Mouse (Mus musculus): ENCODE results near the gene Cryz. TPM values are rescaled to one million over a fixed set of nuclear protein-coding genes. Genes with fewer than 3 reads are reported as not detected.

Cryz gene
- polyA plus RNA-seq, 1 experiment: 0.47 TPM

- TF ChIP-seq CTCF (IDR thresholded peaks at IDR 0.05; ENCODE audit: extremely low read depth, insufficient read length, insufficient replicate concordance, low read depth, low read length): no peak
- TF ChIP-seq POLR2A (IDR thresholded peaks at IDR 0.05; ENCODE audit: low read depth, low read length): no peak
- no peak overlapping the region for H3K4me3 ChIP-seq (ENCODE audit: low read depth, low read length)
- H3K36me3 ChIP-seq (ENCODE audit: control insufficient read depth, insufficient read depth, low read length): no peaks in the 10 kb centered on the region
- H3K4me1 ChIP-seq (ENCODE audit: control insufficient read depth, insufficient read depth, insufficient read length, low read length): no peaks in the 10 kb centered on the region
- no peak overlapping the region for H3K27ac ChIP-seq (ENCODE audit: insufficient read depth, low read depth, low read length)
- H3K27me3 ChIP-seq (ENCODE audit: control insufficient read depth, insufficient read depth, low read length): no peaks in the 10 kb centered on the region
- 44% methylated on average over 6 of the region's 6 CpGs for WGBS
Measured at GRCm38 (mm10) chr3:154654284-154654683, 57.8 kb downstream of the Cryz start.

- H3K4me1 ChIP-seq (ENCODE audit: control insufficient read depth, insufficient read depth, insufficient read length, low read length): no peaks in the 10 kb centered on the region
- no peak for TF ChIP-seq POLR2A (IDR thresholded peaks at IDR 0.05; ENCODE audit: low read depth, low read length)
- no peak for TF ChIP-seq CTCF (IDR thresholded peaks at IDR 0.05; ENCODE audit: extremely low read depth, insufficient read length, insufficient replicate concordance, low read depth, low read length)
- WGBS: 73% methylated on average over 12 of the region's 12 CpGs
- no peaks in the 10 kb centered on the region for H3K36me3 ChIP-seq (ENCODE audit: control insufficient read depth, insufficient read depth, low read length)
- H3K27ac ChIP-seq (ENCODE audit: insufficient read depth, low read depth, low read length): no peak overlapping the region
- no peak overlapping the region for H3K4me3 ChIP-seq (ENCODE audit: low read depth, low read length)
- no peaks in the 10 kb centered on the region for H3K27me3 ChIP-seq (ENCODE audit: control insufficient read depth, insufficient read depth, low read length)
Measured at GRCm38 (mm10) chr3:154654901-154655300, 58.4 kb downstream of the Cryz start.

- Histone ChIP-seq H3K4me1 (ENCODE audit: control insufficient read depth, insufficient read depth, insufficient read length, low read length) (no peaks in the 10 kb centered on the region), H3K36me3 (ENCODE audit: control insufficient read depth, insufficient read depth, low read length) (no peaks in the 10 kb centered on the region), H3K4me3 (ENCODE audit: low read depth, low read length) (no peak overlapping the region), H3K27ac (ENCODE audit: insufficient read depth, low read depth, low read length) (no peak overlapping the region), H3K27me3 (ENCODE audit: control insufficient read depth, insufficient read depth, low read length) (no peaks in the 10 kb centered on the region)
- WGBS: 86% methylated on average over 5 of the region's 5 CpGs
- TF ChIP-seq CTCF (IDR thresholded peaks at IDR 0.05; ENCODE audit: extremely low read depth, insufficient read length, insufficient replicate concordance, low read depth, low read length) (no peak), POLR2A (IDR thresholded peaks at IDR 0.05; ENCODE audit: low read depth, low read length) (no peak)
Measured at GRCm38 (mm10) chr3:154655711-154656110, 59.2 kb downstream of the Cryz start.

- WGBS: 47% methylated on average over 7 of the region's 7 CpGs
- no peak within 1 kb of the TSS for H3K27ac ChIP-seq (ENCODE audit: insufficient read depth, low read depth, low read length)
Measured at GRCm38 (mm10) chr3:154663545-154663944, 67.0 kb downstream of the Cryz start, which contains the start of gene Erich3. Erich3 (plus strand) TSS chr3:154663859.

GRCm38 (mm10) chr3:154663976-154664581, 67.6 kb downstream of the Cryz start:
- Histone ChIP-seq H3K36me3 (ENCODE audit: control insufficient read depth, insufficient read depth, low read length) (no peaks in the 10 kb centered on the region), H3K27me3 (ENCODE audit: control insufficient read depth, insufficient read depth, low read length) (peaks cover 12% of the 10 kb centered on the region; the same call in 1 of the 2 replicates), H3K4me1 (ENCODE audit: control insufficient read depth, insufficient read depth, insufficient read length, low read length) (no peaks in the 10 kb centered on the region; the same call in 1 of the 2 replicates), H3K4me3 (ENCODE audit: low read depth, low read length) (no peak overlapping the region), H3K27ac (ENCODE audit: insufficient read depth, low read depth, low read length) (no peak overlapping the region)
- 8% methylated on average over 26 of the region's 27 CpGs for WGBS
- TF ChIP-seq CTCF (IDR thresholded peaks at IDR 0.05; ENCODE audit: extremely low read depth, insufficient read length, insufficient replicate concordance, low read depth, low read length) (no peak), POLR2A (IDR thresholded peaks at IDR 0.05; ENCODE audit: low read depth, low read length) (no peak)

More at GRCm38 (mm10) chr3:154663545-154663944, 67.0 kb downstream of the Cryz start, which contains the start of gene Erich3:
- Histone ChIP-seq H3K4me3 (ENCODE audit: low read depth, low read length) (no peak within 1 kb of the TSS), H3K4me1 (ENCODE audit: control insufficient read depth, insufficient read depth, insufficient read length, low read length) (no peaks in the 10 kb centered on the region; the same call in 1 of the 2 replicates), H3K36me3 (ENCODE audit: control insufficient read depth, insufficient read depth, low read length) (no peaks in the 10 kb centered on the region), H3K27me3 (ENCODE audit: control insufficient read depth, insufficient read depth, low read length) (peaks cover 12% of the 10 kb centered on the region; the same call in 1 of the 2 replicates)
- TF ChIP-seq CTCF (IDR thresholded peaks at IDR 0.05; ENCODE audit: extremely low read depth, insufficient read length, insufficient replicate concordance, low read depth, low read length): no peak
- TF ChIP-seq POLR2A (IDR thresholded peaks at IDR 0.05; ENCODE audit: low read depth, low read length): no peak

- Histone ChIP-seq H3K27me3 (ENCODE audit: control insufficient read depth, insufficient read depth, low read length) (peaks cover 12% of the 10 kb centered on the region; the same call in 1 of the 2 replicates), H3K27ac (ENCODE audit: insufficient read depth, low read depth, low read length) (no peak overlapping the region), H3K4me1 (ENCODE audit: control insufficient read depth, insufficient read depth, insufficient read length, low read length) (no peaks in the 10 kb centered on the region; the same call in 1 of the 2 replicates), H3K36me3 (ENCODE audit: control insufficient read depth, insufficient read depth, low read length) (no peaks in the 10 kb centered on the region), H3K4me3 (ENCODE audit: low read depth, low read length) (no peak overlapping the region)
- 48% methylated on average over 4 of the region's 4 CpGs for WGBS
- TF ChIP-seq POLR2A (IDR thresholded peaks at IDR 0.05; ENCODE audit: low read depth, low read length) (no peak), CTCF (IDR thresholded peaks at IDR 0.05; ENCODE audit: extremely low read depth, insufficient read length, insufficient replicate concordance, low read depth, low read length) (no peak)
Measured at GRCm38 (mm10) chr3:154664636-154665035, 68.1 kb downstream of the Cryz start.

GRCm38 (mm10) chr3:154668485-154668884, 72.0 kb downstream of the Cryz start:
- no peaks in the 10 kb centered on the region for H3K36me3 ChIP-seq (ENCODE audit: control insufficient read depth, insufficient read depth, low read length)
- H3K27me3 ChIP-seq (ENCODE audit: control insufficient read depth, insufficient read depth, low read length): peaks cover 12% of the 10 kb centered on the region; the same call in 1 of the 2 replicates
- H3K4me3 ChIP-seq (ENCODE audit: low read depth, low read length): no peak overlapping the region
- TF ChIP-seq CTCF (IDR thresholded peaks at IDR 0.05; ENCODE audit: extremely low read depth, insufficient read length, insufficient replicate concordance, low read depth, low read length): no peak
- no peaks in the 10 kb centered on the region; the same call in 1 of the 2 replicates for H3K4me1 ChIP-seq (ENCODE audit: control insufficient read depth, insufficient read depth, insufficient read length, low read length)
- 79% methylated on average over 3 of the region's 3 CpGs for WGBS
- no peak overlapping the region for H3K27ac ChIP-seq (ENCODE audit: insufficient read depth, low read depth, low read length)

Measured in small intestine, adult 2 months (tissue).